8 mouse cellular contexts compared by ENCODE assay signal in the genomic region with DNA sequence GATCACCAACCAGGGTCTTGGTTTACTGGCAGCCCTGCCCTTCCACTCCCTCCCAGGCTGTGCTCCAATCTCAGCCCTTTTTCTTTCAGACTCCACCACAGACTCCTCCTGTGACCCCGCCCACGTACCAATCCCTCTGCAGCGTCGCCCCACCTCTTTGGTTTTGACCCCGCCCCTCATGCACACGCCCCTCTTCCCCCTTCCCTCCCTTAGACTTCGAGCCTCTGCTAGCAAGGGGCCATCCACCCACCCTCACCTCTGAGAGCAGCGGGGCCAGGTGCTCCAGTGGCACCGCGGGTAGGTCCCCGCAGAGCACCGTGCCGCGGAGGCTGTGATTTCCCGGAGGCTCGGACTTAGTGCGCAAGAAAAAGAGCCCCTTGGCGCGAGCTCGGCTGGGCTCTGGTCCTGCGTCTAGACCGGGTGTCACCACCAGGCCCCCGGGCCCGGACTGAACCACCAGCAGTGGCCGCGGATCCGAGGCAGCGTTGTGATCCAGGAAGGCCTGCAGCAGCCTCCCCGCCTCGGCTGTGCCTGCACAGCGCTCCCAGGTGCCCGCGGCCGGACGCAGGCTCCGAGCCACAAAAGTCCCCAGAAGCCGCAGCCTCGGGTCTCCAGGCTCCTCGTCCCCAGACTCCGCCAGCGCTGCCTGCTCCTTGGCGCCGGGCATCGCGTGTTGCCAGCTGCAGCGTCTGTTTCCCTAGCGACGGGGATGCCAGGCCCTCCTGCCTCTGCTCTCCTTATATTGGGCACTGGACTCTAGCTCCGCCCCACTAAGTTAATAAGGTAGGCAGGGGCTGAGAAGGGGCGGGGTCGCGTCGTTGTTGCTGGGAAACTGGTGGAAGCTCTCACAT. TPM values are rescaled to one million over a fixed set of nuclear protein-coding genes. Genes with fewer than 3 reads are reported as not detected.
DNase-seq lines count a peak whose midpoint lies in the region; ATAC-seq lines count a peak whose summit lies in the region.

A gene (minus strand): TSS at position 751 of the 851 bp plus-strand sequence.

- DNase-seq in adrenal gland, postnatal 10 days: peak; percentile 77
- peak; percentile 93 for DNase-seq in embryo, embryonic 10 days (ENCODE audit: low spot score)
- peak; percentile 10 to 11 for DNase-seq in gastrocnemius, adult 8-10 months (ENCODE audit: low spot score in 2 of 2)
- DNase-seq in layer of hippocampus, postnatal 25 days (ENCODE audit: extremely low spot score in 1 of 2, low spot score in 1 of 2): peak; percentile 69 to 75
- peak; percentile 95 for DNase-seq in retina, embryonic 14.5 days (ENCODE audit: low spot score)

- H3K36me3 ChIP-seq in hindbrain, embryonic 15.5 days: no peaks in the 10 kb centered on the region
- no peaks in the 10 kb centered on the region for H3K36me3 ChIP-seq in lung, embryonic 15.5 days

- H3K4me1 ChIP-seq in hindbrain, embryonic 15.5 days (replicated peaks): peaks cover 13% of the 10 kb centered on the region
- peaks cover 13% of the 10 kb centered on the region; the same call in 1 of the 2 replicates for H3K4me1 ChIP-seq in lung, embryonic 15.5 days

- H3K9ac ChIP-seq in hindbrain, embryonic 15.5 days: peak within 1 kb of the TSS; percentile 68
- H3K9ac ChIP-seq in lung, embryonic 15.5 days: peak within 1 kb of the TSS; percentile 37

- peak within 1 kb of the TSS; percentile 68 for H3K4me3 ChIP-seq in hindbrain, embryonic 15.5 days
- H3K4me3 ChIP-seq in lung, embryonic 15.5 days: peak within 1 kb of the TSS; percentile 45

- ATAC-seq in hindbrain, embryonic 15.5 days (ENCODE audit: low FRiP score, low read depth): peak; percentile 96
- ATAC-seq in lung, embryonic 15.5 days (ENCODE audit: borderline replicate concordance, extremely low read depth, low FRiP score, low TSS enrichment): peak; percentile 93
- no peak for ATAC-seq in megakaryocyte-erythroid progenitor cell, adult 5-6 weeks (replicated peaks; ENCODE audit: low FRiP score, low TSS enrichment, poor library complexity, severe bottlenecking)

- WGBS in hindbrain, embryonic 15.5 days: under 1% methylated on average over 53 of the region's 53 CpGs
- under 1% methylated on average over 53 of the region's 53 CpGs for WGBS in lung, embryonic 15.5 days

- no peaks in the 10 kb centered on the region for H3K27me3 ChIP-seq in hindbrain, embryonic 15.5 days
- H3K27me3 ChIP-seq in lung, embryonic 15.5 days: peaks cover 22% of the 10 kb centered on the region

- H3K27ac ChIP-seq in hindbrain, embryonic 15.5 days (replicated peaks): peak within 1 kb of the TSS; percentile 87
- no peak within 1 kb of the TSS for H3K27ac ChIP-seq in lung, embryonic 15.5 days

- no peaks in the 10 kb centered on the region for H3K9me3 ChIP-seq in hindbrain, embryonic 15.5 days
- no peaks in the 10 kb centered on the region for H3K9me3 ChIP-seq in lung, embryonic 15.5 days

- peak within 1 kb of the TSS; percentile 95 for H3K4me2 ChIP-seq in hindbrain, embryonic 15.5 days
- H3K4me2 ChIP-seq in lung, embryonic 15.5 days: peak within 1 kb of the TSS; percentile 99

RNA-seq across cellular contexts. Expression of the gene that starts here (rescaled TPM):
- total RNA-seq in adrenal gland, postnatal 10 days (2021): under 1 TPM in 1 of 2 experiments, not detected in 1; 0.09 TPM
- total RNA-seq in gastrocnemius, adult 8-10 months (2022): under 1 TPM in 1 of 4 experiments, not detected in 3; 0.12 TPM
- 2.8 and 3.0 TPM in 2 replicates for polyA plus RNA-seq in hindbrain, embryonic 15.5 days (2015; fragmentation: Nextera tagmentation; extraction: Ambion mirVana)
- total RNA-seq in layer of hippocampus, postnatal 25 days (2021): 10 to 100 TPM; 12.1 to 18.9 TPM
- 0.34 and 0.42 TPM in 2 replicates for polyA plus RNA-seq in lung, embryonic 15.5 days (2015; fragmentation: Nextera tagmentation; extraction: Ambion mirVana)
- total RNA-seq in megakaryocyte-erythroid progenitor cell, adult 5-6 weeks (2014; fragmentation: Nextera tagmentation): not detected in 2 replicates
- not detected in 2 replicates for total RNA-seq in megakaryocyte-erythroid progenitor cell, adult 5-6 weeks (2017)

Comparison
In these comparisons a context has a peak if more than half of its experiments do, and no peak if none do; other contexts are left out.
1. RNA of the gene that starts here (total RNA-seq): 12.1 to 18.9 TPM in layer of hippocampus, postnatal 25 days; 0.09 TPM in adrenal gland, postnatal 10 days, not detected in megakaryocyte-erythroid progenitor cell, adult 5-6 weeks and 0.12 TPM in gastrocnemius, adult 8-10 months; every median in the first group is over 10 times any median in the second.
2. Peak in DNase-seq in adrenal gland, postnatal 10 days; RNA of the gene not detected or under 1 TPM.
3. Peak in DNase-seq in gastrocnemius, adult 8-10 months; RNA of the gene not detected or under 1 TPM.
4. Peak in ATAC-seq, H3K4me3 ChIP-seq, H3K9ac ChIP-seq and H3K4me2 ChIP-seq in lung, embryonic 15.5 days; RNA of the gene not detected or under 1 TPM.
5. DNase-seq: peak in every context shown above with its lines; median percentile 95 in retina, embryonic 14.5 days; 93 in embryo, embryonic 10 days; 77 in adrenal gland, postnatal 10 days; 72 in layer of hippocampus, postnatal 25 days; 10 in gastrocnemius, adult 8-10 months.